Mouse (Mus musculus) G1E (cell line): ENCODE results near the gene Ptpn11.

Experiments
- CTCF ChIP-seq: IDR thresholded peaks from 2 replicates; pipeline ENCODE4 v1.5.1; 2012; ENCODE audit warnings: low read depth, low read length, inconsistent platforms, mixed read lengths
- GATA1 ChIP-seq: IDR thresholded peaks from 2 replicates; pipeline ENCODE4 v1.6.1; 2012; ENCODE audit warnings: borderline replicate concordance, low read length, inconsistent platforms, mixed read lengths

DNA sequence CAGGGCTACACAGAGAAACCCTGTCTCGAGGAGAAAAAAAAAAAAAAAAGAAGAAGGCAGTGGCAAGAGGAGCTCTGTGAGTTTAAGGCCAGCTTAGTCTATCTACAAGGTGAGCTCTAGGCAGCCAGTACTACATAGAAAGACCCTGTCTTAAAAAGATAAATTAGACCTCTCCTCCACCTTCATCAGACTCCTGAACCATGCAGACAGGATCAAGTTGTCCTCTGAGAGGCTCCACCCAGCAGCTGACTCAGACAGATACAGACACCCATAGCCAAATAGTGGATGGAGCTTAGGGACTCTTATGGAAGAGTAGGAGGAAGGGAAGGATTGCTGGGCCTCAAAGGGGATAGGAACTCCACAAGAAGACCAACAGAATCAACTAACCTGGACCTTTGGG lies 3.0 kb upstream of the Ptpn11 start:
- TF ChIP-seq CTCF (no peak), GATA1 (no peak)
